Mouse (Mus musculus) ovary, postnatal 36 days (tissue): ENCODE data around the gene Pgam1.
"Not testable (repeated sequence)": the region's sequence is repeated elsewhere in the genome, so short reads cannot be mapped to it uniquely, and the experiment has no call there.

Experiments used
- DNase-seq: peaks from one replicate; pipeline ENCODE4 v3.0.0; 2022; ENCODE audit warnings: low spot score, mixed read lengths

Gene Pgam1

DNA sequence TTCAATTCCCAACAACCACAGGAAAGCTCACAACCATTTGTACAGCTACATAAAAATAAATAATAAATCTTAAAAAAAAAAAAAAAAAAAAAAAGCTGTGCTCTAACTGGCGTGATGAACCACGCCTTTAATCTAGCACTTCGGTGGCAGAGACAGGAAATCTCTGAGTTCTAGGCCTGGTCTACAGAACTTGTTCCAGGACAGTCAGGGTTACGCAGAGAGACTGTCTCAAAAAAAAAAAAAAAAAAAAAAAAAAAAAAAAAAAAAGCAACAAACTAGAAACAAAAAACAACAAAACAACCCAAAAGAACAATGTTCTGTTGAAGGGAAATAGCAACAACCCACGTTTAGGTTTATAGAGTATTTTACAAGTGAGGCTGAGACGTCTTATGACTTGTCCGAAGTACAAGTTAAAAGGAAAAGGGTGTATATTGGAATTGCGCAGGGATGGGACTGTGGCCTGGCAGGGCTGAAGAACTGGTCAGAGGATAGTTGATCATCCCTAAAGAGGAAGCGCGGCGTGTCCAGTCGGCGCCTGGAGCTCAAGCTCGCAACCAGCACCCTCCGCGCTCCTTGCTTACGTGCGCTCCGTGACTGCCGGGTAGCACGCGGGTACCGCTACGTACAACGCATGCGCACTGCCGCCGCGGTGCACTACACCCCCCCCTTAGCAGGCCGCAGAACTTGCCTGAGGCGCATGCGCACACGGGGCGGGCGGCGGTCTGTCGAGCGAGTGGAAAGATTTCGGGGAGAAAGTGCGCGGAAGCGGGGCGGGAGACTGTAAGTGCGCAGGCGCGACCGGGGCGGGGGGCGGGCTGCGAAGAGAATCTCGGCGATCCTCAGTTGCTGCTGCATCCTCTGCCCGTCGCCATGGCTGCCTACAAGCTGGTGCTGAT, at the start of gene Pgam1:
Pgam1 (plus strand) TSS at position 746 of the 896 bp plus-strand sequence.
- DNase-seq: peak; percentile 97

- DNase-seq: no peak
Measured at GRCm38 (mm10) chr19:41866707-41867106, 45.0 kb upstream of the Pgam1 start.

DNA sequence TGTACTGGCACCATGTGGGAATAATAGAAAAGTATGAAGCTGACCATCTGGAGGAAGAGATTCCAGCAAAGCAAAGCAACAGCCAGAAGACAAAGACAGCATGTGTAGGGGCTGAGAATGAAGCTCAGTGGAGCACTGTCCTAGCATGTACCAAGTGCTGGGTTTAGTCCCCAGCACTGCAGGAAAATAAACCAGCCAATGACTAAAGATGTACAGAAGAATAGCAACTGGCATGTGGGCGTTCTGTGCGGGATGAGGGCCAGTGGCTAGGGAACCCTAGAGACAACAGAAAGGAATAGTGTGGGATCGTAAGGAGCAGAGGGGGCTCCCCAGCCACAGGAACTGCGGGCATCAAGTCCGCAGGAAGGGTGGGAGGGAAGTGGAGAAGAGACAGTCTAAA, 42.4 kb upstream of the Pgam1 start:
- no peak for DNase-seq

GRCm38 (mm10) chr19:41869946-41870345, 41.8 kb upstream of the Pgam1 start:
- DNase-seq: not testable (repeated sequence)

- no peak for DNase-seq
Measured at GRCm38 (mm10) chr19:41872285-41872684, 39.4 kb upstream of the Pgam1 start.

- no peak for DNase-seq
Measured at GRCm38 (mm10) chr19:41874356-41874755, 37.4 kb upstream of the Pgam1 start.

DNA sequence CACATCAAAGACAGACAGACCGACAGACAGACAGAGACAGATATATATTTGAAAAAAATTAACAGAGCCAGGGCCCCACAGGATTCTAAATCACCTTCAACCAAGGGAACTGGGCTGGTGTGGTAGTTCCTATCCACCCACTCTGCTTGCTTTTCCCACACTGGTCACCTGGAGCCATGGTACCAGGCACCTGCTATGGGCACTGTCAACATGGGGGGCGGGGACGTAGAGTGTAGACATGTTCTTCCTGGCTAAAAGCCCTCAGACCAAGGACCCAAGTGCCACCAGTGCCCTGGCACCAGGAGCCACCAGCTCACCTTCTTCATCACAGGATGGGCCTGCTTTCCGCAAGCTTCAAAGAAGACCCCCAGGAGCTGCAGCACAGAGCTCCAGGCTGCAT, 29.9 kb upstream of the Pgam1 start:
- DNase-seq: no peak

DNA sequence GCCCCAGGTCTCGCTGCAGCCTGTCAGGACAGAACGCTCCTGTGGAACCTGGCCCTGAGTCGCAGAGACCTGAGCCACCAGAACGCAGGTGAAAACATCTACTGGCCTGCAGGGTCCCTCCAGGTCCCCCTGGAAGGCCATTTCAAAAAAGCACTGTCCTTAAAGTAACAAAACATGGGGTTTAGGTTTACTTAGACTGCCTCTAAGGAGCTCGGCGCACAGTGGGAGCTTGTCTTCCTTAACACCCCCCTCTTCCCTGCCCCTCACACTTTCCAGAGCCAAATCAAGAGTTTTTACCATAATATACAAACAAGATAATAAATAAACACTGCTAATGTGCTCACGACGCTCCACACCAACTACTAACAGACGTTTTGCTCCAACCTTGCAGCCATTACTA, 27.8 kb upstream of the Pgam1 start:
- no peak for DNase-seq

GRCm38 (mm10) chr19:41888191-41888590, 23.5 kb upstream of the Pgam1 start:
- no peak for DNase-seq

GRCm38 (mm10) chr19:41894959-41895358, 16.8 kb upstream of the Pgam1 start:
- no peak for DNase-seq

- peak; percentile 62 for DNase-seq
Measured at GRCm38 (mm10) chr19:41895460-41896318, 16.0 kb upstream of the Pgam1 start, which contains the start of gene Rrp12. Gene Rrp12 (minus strand): TSS chr19:41896173.

DNA sequence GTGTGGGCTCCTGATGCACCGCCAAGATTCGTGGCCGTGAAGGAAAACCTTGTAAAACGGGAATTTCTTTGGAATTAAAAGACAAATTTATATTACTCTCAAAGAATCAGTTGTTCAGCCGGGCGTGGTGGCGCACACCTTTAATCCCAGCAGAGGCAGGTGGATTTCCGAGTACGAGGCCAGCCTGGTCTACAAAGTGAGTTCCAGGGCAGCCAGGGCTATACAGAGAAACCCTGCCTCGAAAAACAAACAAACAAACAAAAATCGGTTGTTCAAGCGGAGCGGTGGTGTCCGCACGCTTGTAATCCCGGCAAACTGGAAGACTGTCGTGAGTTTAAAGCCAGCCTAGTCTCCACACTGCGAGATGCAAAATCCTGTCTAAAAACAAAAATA, 15.4 kb upstream of the Pgam1 start:
- no peak for DNase-seq

GRCm38 (mm10) chr19:41898860-41899259, 12.9 kb upstream of the Pgam1 start:
- no peak for DNase-seq

- DNase-seq: no peak
Measured at GRCm38 (mm10) chr19:41900495-41901090, 11.1 kb upstream of the Pgam1 start.

DNA sequence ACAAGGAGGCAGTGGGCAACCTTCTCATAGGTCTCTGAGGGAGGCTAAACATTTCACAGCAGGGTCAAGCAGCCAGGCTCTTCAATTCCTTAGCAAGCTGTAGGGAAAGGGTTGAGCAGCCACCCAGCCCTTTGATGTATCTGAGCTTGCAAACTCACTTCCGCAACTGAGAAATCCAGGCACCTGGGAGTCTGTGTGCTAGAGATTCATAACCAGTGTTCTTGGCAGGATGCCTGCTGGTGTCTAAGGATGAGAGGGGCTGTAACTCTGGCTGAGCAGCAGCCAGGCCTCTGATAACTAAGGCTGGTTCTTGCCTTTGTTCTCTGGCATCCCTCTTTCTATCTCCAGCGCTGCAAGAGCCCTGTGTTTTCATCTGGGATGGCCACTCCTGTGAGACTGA, 10.0 kb upstream of the Pgam1 start:
- DNase-seq: no peak

- no peak for DNase-seq
Measured at GRCm38 (mm10) chr19:41902848-41903593, 8.7 kb upstream of the Pgam1 start.

GRCm38 (mm10) chr19:41905246-41905645, 6.5 kb upstream of the Pgam1 start:
- DNase-seq: no peak

- no peak for DNase-seq
Measured at GRCm38 (mm10) chr19:41906311-41907078, 5.2 kb upstream of the Pgam1 start.

- no peak for DNase-seq
Measured at GRCm38 (mm10) chr19:41907079-41907760, 4.5 kb upstream of the Pgam1 start.

DNA sequence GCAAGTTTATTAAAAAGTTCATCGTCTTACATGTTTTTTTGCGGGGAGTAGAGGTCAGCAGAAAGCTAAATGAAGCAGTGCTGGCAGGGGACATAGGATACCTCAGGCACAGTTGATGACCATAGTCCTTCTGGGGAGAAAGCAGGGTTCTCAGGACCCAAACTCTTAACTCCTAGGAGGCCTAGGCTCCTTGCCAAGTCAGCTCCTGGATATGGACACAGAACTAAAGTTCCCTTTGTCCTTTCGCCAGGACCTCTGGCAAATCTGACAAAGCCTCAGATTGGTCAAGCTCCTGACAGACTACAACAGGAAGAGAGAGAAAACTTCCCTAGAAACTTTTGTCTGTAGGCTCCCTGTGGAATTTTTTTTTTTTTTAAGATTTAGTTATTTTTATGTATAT, 3.0 kb upstream of the Pgam1 start:
- DNase-seq: no peak
